Mouse (Mus musculus): ENCODE measurements at regions not wholly inside any gene's neighbourhood (a gene's known extent, or its start where the extent isn't known, plus 50 kb on each side); places are given as distances from the start of the nearest gene placed in this dataset.

- Histone ChIP-seq H3K9me3 (replicated peaks; ENCODE audit: control insufficient read depth, low read length) (no peaks in the 10 kb centered on the region), H3K27me3 (replicated peaks; ENCODE audit: control insufficient read depth, insufficient read depth, low read length) (no peaks in the 10 kb centered on the region), H3K36me3 (ENCODE audit: control insufficient read depth, insufficient read depth, low read length) (no peaks in the 10 kb centered on the region), H3K4me1 (ENCODE audit: control insufficient read depth, insufficient read depth, low read length) (no peaks in the 10 kb centered on the region), H3K4me3 (ENCODE audit: low read depth, low read length) (no peak overlapping the region), H3K27ac (ENCODE audit: low read depth, low read length) (no peak overlapping the region), H3K9ac (ENCODE audit: low read length) (no peak overlapping the region), H3K4me2 (ENCODE audit: low read length) (no peak overlapping the region)
- WGBS, result 91% methylated on average over 3 of the region's 3 CpGs
- ATAC-seq (no peak), DNase-seq (ENCODE audit: low spot score) (no peak)
These were observed 275.9 kb upstream of the Trib2 start for GRCm38 (mm10) chr12:16092643-16093042.

DNA sequence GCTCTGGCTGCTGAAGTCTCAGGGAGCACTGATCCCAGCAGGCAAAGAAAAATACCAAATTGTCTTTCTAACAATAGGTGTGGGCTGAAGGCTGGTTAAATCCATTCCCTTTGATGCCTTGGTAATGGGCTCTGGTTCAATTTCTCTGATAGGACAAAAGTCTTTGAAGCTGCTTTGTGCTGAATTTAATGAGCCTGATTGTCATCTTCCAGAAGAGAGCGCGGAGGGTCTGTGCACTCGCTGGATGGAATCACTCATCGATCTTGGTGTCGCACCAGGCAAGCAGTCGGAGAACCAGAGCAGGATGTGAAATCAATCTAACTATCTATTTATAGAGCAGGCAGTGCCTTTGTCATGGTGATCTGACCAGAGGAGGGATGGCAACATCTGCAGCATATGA, 274.6 kb upstream of the Trib2 start:
- WGBS, result 3% methylated on average over 6 of the region's 6 CpGs
- no peak overlapping the region for H3K4me2 ChIP-seq (ENCODE audit: low read length)

DNA sequence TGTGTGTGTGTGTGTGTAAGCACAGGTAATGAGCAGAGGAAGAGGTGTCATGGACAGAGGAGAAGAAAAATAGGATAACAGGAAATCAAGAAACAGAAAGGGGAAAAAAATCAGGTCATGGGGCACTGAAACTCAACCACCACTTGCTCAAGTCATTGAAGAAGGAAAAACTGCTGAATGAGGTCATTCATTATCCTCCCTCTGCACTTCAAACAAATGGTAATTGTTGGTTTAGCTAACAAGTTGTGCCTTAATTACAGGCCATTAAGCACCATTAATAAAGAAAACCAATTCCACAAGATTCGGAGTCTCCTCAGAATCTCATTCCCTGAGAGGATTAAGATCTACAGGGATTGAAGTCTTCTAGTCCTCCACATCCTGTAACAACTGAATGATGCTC, 266.5 kb upstream of the Trib2 start:
- WGBS, result 8% methylated on average over 1 of the region's 1 CpGs
- H3K27ac ChIP-seq (ENCODE audit: low read depth, low read length), result no peak overlapping the region
- H3K4me1 ChIP-seq (ENCODE audit: control insufficient read depth, insufficient read depth, low read length), result no peaks in the 10 kb centered on the region
- H3K9me3 ChIP-seq (replicated peaks; ENCODE audit: control insufficient read depth, low read length), result no peaks in the 10 kb centered on the region
- H3K36me3 ChIP-seq (ENCODE audit: control insufficient read depth, insufficient read depth, low read length), result no peaks in the 10 kb centered on the region
- H3K27me3 ChIP-seq (replicated peaks; ENCODE audit: control insufficient read depth, insufficient read depth, low read length), result no peaks in the 10 kb centered on the region
- ATAC-seq (no peak), DNase-seq (ENCODE audit: low spot score) (peak; percentile 3)
- H3K4me2 ChIP-seq (ENCODE audit: low read length), result no peak overlapping the region
- H3K9ac ChIP-seq (ENCODE audit: low read length), result no peak overlapping the region
- no peak overlapping the region for H3K4me3 ChIP-seq (ENCODE audit: low read depth, low read length)

More for the DNA sequence above, 274.6 kb upstream of the Trib2 start:
- no peak overlapping the region for H3K27ac ChIP-seq (ENCODE audit: low read depth, low read length)
- no peak overlapping the region for H3K9ac ChIP-seq (ENCODE audit: low read length)
- DNase-seq (ENCODE audit: low spot score), result peak; percentile 59
- no peaks in the 10 kb centered on the region for H3K27me3 ChIP-seq (replicated peaks; ENCODE audit: control insufficient read depth, insufficient read depth, low read length)
- peak; percentile 58 for ATAC-seq
- H3K4me1 ChIP-seq (ENCODE audit: control insufficient read depth, insufficient read depth, low read length), result no peaks in the 10 kb centered on the region
- H3K9me3 ChIP-seq (replicated peaks; ENCODE audit: control insufficient read depth, low read length), result no peaks in the 10 kb centered on the region
- no peaks in the 10 kb centered on the region for H3K36me3 ChIP-seq (ENCODE audit: control insufficient read depth, insufficient read depth, low read length)
- no peak overlapping the region for H3K4me3 ChIP-seq (ENCODE audit: low read depth, low read length)

DNA sequence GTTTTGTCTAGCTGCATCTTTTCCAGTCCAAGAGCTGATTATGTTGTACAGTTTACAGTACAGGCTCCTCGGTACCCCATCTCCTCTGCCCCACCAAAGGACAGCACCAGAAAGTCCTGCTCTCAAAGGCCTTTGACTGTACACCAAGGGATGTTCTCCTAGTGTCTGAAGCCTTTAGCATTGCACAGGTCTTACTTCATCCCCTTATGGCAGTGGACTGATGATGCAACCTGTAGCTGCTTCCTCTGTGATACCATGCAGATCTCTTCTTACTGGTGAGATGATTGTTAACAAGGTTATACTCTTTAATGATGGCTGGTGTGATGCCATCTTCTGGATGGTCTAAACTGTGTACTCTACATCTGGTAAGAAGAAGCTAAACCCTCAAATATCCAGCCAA, 260.5 kb upstream of the Trib2 start:
- WGBS, result 89% methylated on average over 1 of the region's 1 CpGs

DNA sequence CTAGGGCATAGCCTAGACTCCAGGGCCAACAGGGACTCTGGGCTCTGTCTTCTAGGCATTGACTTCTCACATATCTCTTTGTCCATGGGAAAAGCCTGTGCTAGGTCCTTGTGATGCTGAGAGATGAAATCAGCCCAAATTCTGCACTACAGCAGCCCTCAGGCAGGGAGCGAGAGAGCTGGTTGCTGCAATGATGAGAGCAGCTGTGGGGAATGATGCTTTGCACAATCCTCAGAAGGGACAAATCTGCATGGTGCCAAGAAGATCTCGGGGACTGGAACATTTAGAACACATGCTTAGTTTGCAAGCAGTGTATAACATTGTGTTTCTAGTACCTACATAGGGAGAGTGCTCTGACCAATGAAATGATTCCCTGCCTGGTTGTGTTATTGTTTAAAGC, 259.2 kb upstream of the Trib2 start:
- Histone ChIP-seq H3K9ac (ENCODE audit: low read length) (no peak overlapping the region), H3K4me3 (ENCODE audit: low read depth, low read length) (no peak overlapping the region), H3K27ac (ENCODE audit: low read depth, low read length) (no peak overlapping the region), H3K9me3 (replicated peaks; ENCODE audit: control insufficient read depth, low read length) (no peaks in the 10 kb centered on the region), H3K36me3 (ENCODE audit: control insufficient read depth, insufficient read depth, low read length) (no peaks in the 10 kb centered on the region), H3K4me1 (ENCODE audit: control insufficient read depth, insufficient read depth, low read length) (no peaks in the 10 kb centered on the region), H3K4me2 (ENCODE audit: low read length) (no peak overlapping the region), H3K27me3 (replicated peaks; ENCODE audit: control insufficient read depth, insufficient read depth, low read length) (no peaks in the 10 kb centered on the region)
- ATAC-seq (no peak), DNase-seq (ENCODE audit: low spot score) (no peak)
- 79% methylated on average over 2 of the region's 2 CpGs for WGBS

More for the DNA sequence above, 260.5 kb upstream of the Trib2 start:
- no peaks in the 10 kb centered on the region for H3K36me3 ChIP-seq (ENCODE audit: control insufficient read depth, insufficient read depth, low read length)
- no peaks in the 10 kb centered on the region for H3K4me1 ChIP-seq (ENCODE audit: control insufficient read depth, insufficient read depth, low read length)
- no peak overlapping the region for H3K4me2 ChIP-seq (ENCODE audit: low read length)
- no peak overlapping the region for H3K27ac ChIP-seq (ENCODE audit: low read depth, low read length)
- H3K9me3 ChIP-seq (replicated peaks; ENCODE audit: control insufficient read depth, low read length), result no peaks in the 10 kb centered on the region
- DNase-seq (ENCODE audit: low spot score) (no peak), ATAC-seq (no peak)
- no peak overlapping the region for H3K4me3 ChIP-seq (ENCODE audit: low read depth, low read length)
- H3K27me3 ChIP-seq (replicated peaks; ENCODE audit: control insufficient read depth, insufficient read depth, low read length), result no peaks in the 10 kb centered on the region
- H3K9ac ChIP-seq (ENCODE audit: low read length), result no peak overlapping the region

GRCm38 (mm10) chr12:16068940-16069339, 252.2 kb upstream of the Trib2 start:
- Histone ChIP-seq H3K36me3 (ENCODE audit: control insufficient read depth, insufficient read depth, low read length) (no peaks in the 10 kb centered on the region), H3K9ac (ENCODE audit: low read length) (no peak overlapping the region), H3K9me3 (replicated peaks; ENCODE audit: control insufficient read depth, low read length) (no peaks in the 10 kb centered on the region), H3K4me2 (ENCODE audit: low read length) (no peak overlapping the region), H3K27me3 (replicated peaks; ENCODE audit: control insufficient read depth, insufficient read depth, low read length) (no peaks in the 10 kb centered on the region), H3K27ac (ENCODE audit: low read depth, low read length) (no peak overlapping the region), H3K4me1 (ENCODE audit: control insufficient read depth, insufficient read depth, low read length) (no peaks in the 10 kb centered on the region), H3K4me3 (ENCODE audit: low read depth, low read length) (no peak overlapping the region)
- ATAC-seq (peak; percentile 48; the same call in 1 of the 2 replicates), DNase-seq (ENCODE audit: low spot score) (peak; percentile 42)
- WGBS, result 91% methylated on average over 13 of the region's 13 CpGs

DNA sequence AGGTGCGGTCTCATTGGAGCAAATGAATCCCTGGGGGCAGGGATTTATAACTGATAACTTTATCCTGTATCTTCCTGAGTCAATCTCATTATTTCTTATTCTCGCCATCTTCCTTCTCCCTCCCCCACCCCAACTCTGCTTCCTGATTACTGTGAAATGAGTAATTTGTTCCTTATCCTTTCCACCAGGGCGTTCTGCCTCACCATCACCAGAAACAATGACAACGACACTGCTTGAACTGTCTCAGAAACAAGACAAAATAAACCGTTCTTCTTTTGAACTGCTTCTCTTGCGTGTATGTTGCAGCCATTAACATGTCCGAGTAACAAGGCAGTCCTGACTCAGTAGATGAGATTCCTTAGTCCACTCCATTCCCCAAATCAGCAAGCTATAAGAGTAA, 246.0 kb upstream of the Trib2 start:
- Histone ChIP-seq H3K27me3 (replicated peaks; ENCODE audit: control insufficient read depth, insufficient read depth, low read length) (no peaks in the 10 kb centered on the region), H3K36me3 (ENCODE audit: control insufficient read depth, insufficient read depth, low read length) (no peaks in the 10 kb centered on the region), H3K27ac (ENCODE audit: low read depth, low read length) (no peak overlapping the region), H3K4me3 (ENCODE audit: low read depth, low read length) (no peak overlapping the region), H3K4me1 (ENCODE audit: control insufficient read depth, insufficient read depth, low read length) (no peaks in the 10 kb centered on the region), H3K4me2 (ENCODE audit: low read length) (no peak overlapping the region), H3K9me3 (replicated peaks; ENCODE audit: control insufficient read depth, low read length) (no peaks in the 10 kb centered on the region), H3K9ac (ENCODE audit: low read length) (no peak overlapping the region)
- DNase-seq (ENCODE audit: low spot score) (no peak), ATAC-seq (no peak)
- 86% methylated on average over 7 of the region's 7 CpGs for whole genome bisulfite sequencing

DNA sequence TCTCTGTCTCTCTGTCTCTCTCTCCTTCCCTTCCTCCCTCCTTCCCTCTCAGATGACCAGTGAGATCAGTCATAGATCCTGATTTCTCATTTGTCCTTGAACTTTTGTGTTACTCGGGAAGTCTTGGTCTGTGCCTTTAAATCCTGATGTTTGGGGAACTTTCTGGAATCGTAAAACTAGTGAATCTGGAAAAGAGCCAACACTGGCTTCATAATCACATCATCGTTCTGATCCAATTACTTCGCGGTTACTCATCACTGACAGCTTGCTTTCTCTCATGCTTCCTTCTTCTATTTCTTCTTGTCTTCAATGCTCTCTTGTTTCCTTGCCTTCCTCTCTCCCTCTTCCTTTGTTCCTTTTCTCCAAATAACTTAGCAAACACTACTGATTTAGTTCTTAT, 243.7 kb upstream of the Trib2 start:
- Histone ChIP-seq H3K27me3 (replicated peaks; ENCODE audit: control insufficient read depth, insufficient read depth, low read length) (no peaks in the 10 kb centered on the region), H3K9ac (ENCODE audit: low read length) (no peak overlapping the region), H3K9me3 (replicated peaks; ENCODE audit: control insufficient read depth, low read length) (no peaks in the 10 kb centered on the region), H3K4me1 (ENCODE audit: control insufficient read depth, insufficient read depth, low read length) (no peaks in the 10 kb centered on the region), H3K4me2 (ENCODE audit: low read length) (no peak overlapping the region), H3K27ac (ENCODE audit: low read depth, low read length) (no peak overlapping the region), H3K4me3 (ENCODE audit: low read depth, low read length) (no peak overlapping the region), H3K36me3 (ENCODE audit: control insufficient read depth, insufficient read depth, low read length) (no peaks in the 10 kb centered on the region)
- WGBS, result 63% methylated on average over 5 of the region's 5 CpGs
- DNase-seq (ENCODE audit: low spot score) (no peak), ATAC-seq (no peak)

DNA sequence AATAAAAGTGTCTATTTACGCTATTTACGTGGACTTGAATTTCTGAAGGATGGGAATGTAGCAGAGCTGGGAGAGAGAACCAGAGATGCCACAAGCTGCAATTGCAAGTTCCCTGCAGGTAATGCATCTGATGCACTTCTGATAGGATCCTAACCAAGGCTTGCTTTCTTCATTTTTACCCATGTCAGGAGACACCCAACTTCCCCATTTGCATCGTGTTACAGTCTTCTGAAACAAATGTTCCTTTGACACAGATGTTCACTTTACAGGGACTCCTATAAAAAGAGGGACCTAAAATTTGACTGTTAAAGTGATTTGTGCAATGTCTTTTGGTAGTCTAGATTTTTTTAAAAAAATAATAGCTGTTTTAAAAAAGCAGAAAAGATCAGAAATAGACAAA, 241.5 kb upstream of the Trib2 start:
- no peaks in the 10 kb centered on the region for H3K4me1 ChIP-seq (ENCODE audit: control insufficient read depth, insufficient read depth, low read length)
- no peaks in the 10 kb centered on the region for H3K9me3 ChIP-seq (replicated peaks; ENCODE audit: control insufficient read depth, low read length)
- H3K27me3 ChIP-seq (replicated peaks; ENCODE audit: control insufficient read depth, insufficient read depth, low read length), result no peaks in the 10 kb centered on the region
- no peaks in the 10 kb centered on the region for H3K36me3 ChIP-seq (ENCODE audit: control insufficient read depth, insufficient read depth, low read length)
- no peak overlapping the region for H3K4me2 ChIP-seq (ENCODE audit: low read length)
- no peak overlapping the region for H3K4me3 ChIP-seq (ENCODE audit: low read depth, low read length)
- 94% methylated on average over 3 of the region's 3 CpGs for WGBS
- H3K9ac ChIP-seq (ENCODE audit: low read length), result no peak overlapping the region
- no peak overlapping the region for H3K27ac ChIP-seq (ENCODE audit: low read depth, low read length)
- DNase-seq (ENCODE audit: low spot score), result no peak
- no peak for ATAC-seq

Measured in forebrain, embryonic 14.5 days (tissue).